Mouse (Mus musculus): ENCODE data around the gene Ppp1r36. TPM values are rescaled to one million over a fixed set of nuclear protein-coding genes. Genes with fewer than 3 reads are reported as not detected.

The Ppp1r36 gene
- polyA plus RNA-seq, 1 experiment from 2014 or later: 3.5 TPM

DNA sequence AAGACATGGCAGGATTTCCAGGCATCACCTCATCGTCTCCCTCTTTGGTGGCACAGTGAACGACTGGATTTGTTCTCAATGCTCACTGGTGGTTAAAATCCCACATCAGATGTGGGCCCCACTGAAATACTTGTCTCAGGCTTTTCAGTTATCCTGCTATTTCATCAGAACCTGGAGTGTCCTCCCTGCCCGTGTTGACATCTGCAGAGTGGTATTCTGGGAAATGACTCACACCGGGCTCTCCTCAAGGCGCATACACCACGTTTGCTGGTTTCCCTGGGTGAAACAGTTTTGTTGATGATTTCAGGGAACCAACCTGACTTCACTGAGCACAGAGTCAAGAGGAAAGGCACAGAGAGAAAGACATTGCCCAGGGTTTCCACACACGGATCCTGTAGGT, 49.9 kb downstream of the Ppp1r36 start:
- Histone ChIP-seq H3K4me3 (ENCODE audit: low read depth, low read length) (no peak overlapping the region), H3K4me2 (ENCODE audit: low read depth, severe bottlenecking) (no peak overlapping the region), H3K9me3 (ENCODE audit: control insufficient read depth, low read length) (no peaks in the 10 kb centered on the region), H3K27ac (replicated peaks; ENCODE audit: low read depth, low read length) (no peak overlapping the region), H3K36me3 (ENCODE audit: control insufficient read depth, insufficient read depth, low read length) (no peaks in the 10 kb centered on the region), H3K27me3 (ENCODE audit: control insufficient read depth, insufficient read depth, low read length) (no peaks in the 10 kb centered on the region), H3K9ac (ENCODE audit: low read length) (no peak overlapping the region), H3K4me1 (ENCODE audit: control insufficient read depth, insufficient read depth, low read length) (peaks cover 2% of the 10 kb centered on the region; the same call in 1 of the 2 replicates)
- DNase-seq (ENCODE audit: low spot score): no peak
- no peak for ATAC-seq (ENCODE audit: insufficient number of reproducible peaks, low FRiP score, low TSS enrichment, low read depth)
- WGBS: 69% methylated on average over 7 of the region's 7 CpGs

DNA sequence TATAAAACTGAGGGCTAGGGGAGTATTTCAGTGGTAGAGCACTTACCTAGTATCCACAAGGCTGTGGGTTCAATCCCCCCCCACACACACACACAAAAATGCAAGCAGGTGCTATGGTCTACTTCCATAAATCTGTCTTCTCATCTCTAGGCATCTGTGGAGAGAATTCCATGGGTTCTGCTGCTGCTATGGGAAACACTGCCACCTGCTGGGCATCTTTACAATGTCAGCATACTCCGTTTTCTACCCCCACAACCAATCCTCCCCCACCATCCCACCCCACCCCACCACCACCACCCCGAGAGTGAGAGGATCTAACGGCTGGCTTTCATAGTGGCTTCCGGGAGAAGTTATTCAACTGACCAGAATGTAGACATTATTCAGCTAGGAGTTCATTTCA, 54.7 kb downstream of the Ppp1r36 start:
- 15% methylated on average over 4 of the region's 4 CpGs for WGBS
- Histone ChIP-seq H3K36me3 (ENCODE audit: control insufficient read depth, insufficient read depth, low read length) (no peaks in the 10 kb centered on the region), H3K27ac (replicated peaks; ENCODE audit: low read depth, low read length) (no peak overlapping the region), H3K4me1 (ENCODE audit: control insufficient read depth, insufficient read depth, low read length) (no peaks in the 10 kb centered on the region), H3K9me3 (ENCODE audit: control insufficient read depth, low read length) (no peaks in the 10 kb centered on the region), H3K4me3 (ENCODE audit: low read depth, low read length) (no peak overlapping the region), H3K9ac (ENCODE audit: low read length) (no peak overlapping the region), H3K4me2 (ENCODE audit: low read depth, severe bottlenecking) (no peak overlapping the region), H3K27me3 (ENCODE audit: control insufficient read depth, insufficient read depth, low read length) (no peaks in the 10 kb centered on the region)
- DNase-seq (ENCODE audit: low spot score) (peak; percentile 85), ATAC-seq (ENCODE audit: insufficient number of reproducible peaks, low FRiP score, low TSS enrichment, low read depth) (peak; percentile 48; the same call in 1 of the 2 replicates)

DNA sequence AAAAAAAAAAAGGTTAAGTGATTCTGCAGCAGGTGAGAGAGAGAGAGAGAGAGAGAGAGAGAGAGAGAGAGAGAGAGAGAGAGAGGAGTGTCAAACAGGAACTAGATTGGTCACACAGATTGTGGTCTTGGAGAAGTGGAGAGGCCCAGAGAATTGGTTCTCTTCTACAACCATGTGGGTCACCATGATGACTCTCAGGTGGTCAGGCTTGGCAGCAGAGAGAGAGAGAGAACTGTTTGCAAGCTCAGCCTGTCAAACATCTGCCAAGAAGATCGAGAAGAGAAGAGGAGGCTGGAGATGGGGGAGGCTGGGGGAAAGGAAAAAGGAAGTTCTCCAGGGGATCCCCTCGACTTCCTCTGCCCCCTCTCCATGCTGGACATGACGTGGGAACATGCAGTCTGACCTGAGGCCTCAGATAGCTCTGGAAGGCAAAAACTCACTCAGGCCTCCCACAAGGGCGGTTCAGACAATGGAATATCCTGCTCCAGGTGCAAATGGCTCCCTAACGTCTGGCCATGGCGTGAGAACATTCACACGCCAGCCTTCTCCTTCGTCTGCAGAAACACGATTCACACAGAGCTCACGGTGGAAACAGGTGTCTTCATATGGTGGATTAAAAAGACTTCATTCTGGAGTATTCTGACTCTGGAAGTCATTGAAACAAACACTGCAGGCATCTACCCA, 56.4 kb downstream of the Ppp1r36 start:
- no peak overlapping the region for H3K4me2 ChIP-seq (ENCODE audit: low read depth, severe bottlenecking)
- H3K4me1 ChIP-seq (ENCODE audit: control insufficient read depth, insufficient read depth, low read length): peaks cover 5% of the 10 kb centered on the region; the same call in 1 of the 2 replicates
- H3K9ac ChIP-seq (ENCODE audit: low read length): no peak overlapping the region
- no peak overlapping the region for H3K27ac ChIP-seq (replicated peaks; ENCODE audit: low read depth, low read length)
- ATAC-seq (ENCODE audit: insufficient number of reproducible peaks, low FRiP score, low TSS enrichment, low read depth) (no peak), DNase-seq (ENCODE audit: low spot score) (no peak)
- no peak overlapping the region for H3K4me3 ChIP-seq (ENCODE audit: low read depth, low read length)
- H3K9me3 ChIP-seq (ENCODE audit: control insufficient read depth, low read length): no peaks in the 10 kb centered on the region
- WGBS: 72% methylated on average over 10 of the region's 10 CpGs
- no peaks in the 10 kb centered on the region for H3K36me3 ChIP-seq (ENCODE audit: control insufficient read depth, insufficient read depth, low read length)
- no peaks in the 10 kb centered on the region for H3K27me3 ChIP-seq (ENCODE audit: control insufficient read depth, insufficient read depth, low read length)

DNA sequence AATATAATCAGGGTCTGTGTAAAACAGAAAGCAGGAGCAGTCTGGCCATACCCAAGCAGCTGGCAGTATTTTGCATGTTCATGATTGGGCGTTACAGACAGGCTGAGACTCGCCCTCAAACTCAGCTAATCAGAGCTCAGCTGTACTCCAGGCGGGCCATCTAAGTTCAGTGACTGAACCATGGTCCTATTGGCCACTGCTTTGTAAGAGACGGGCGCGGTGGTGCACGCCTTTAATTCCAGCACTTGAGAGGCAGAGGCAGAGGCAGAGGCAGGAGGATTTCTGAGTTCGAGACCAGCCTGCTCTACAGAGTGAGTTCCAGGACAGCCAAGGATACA, 56.9 kb downstream of the Ppp1r36 start:
- 86% methylated on average over 8 of the region's 8 CpGs for WGBS
- Histone ChIP-seq H3K9me3 (ENCODE audit: control insufficient read depth, low read length) (no peaks in the 10 kb centered on the region), H3K4me1 (ENCODE audit: control insufficient read depth, insufficient read depth, low read length) (peaks cover 5% of the 10 kb centered on the region; the same call in 1 of the 2 replicates), H3K9ac (ENCODE audit: low read length) (no peak overlapping the region), H3K36me3 (ENCODE audit: control insufficient read depth, insufficient read depth, low read length) (no peaks in the 10 kb centered on the region), H3K4me2 (ENCODE audit: low read depth, severe bottlenecking) (no peak overlapping the region), H3K4me3 (ENCODE audit: low read depth, low read length) (no peak overlapping the region), H3K27me3 (ENCODE audit: control insufficient read depth, insufficient read depth, low read length) (no peaks in the 10 kb centered on the region), H3K27ac (replicated peaks; ENCODE audit: low read depth, low read length) (no peak overlapping the region)
- ATAC-seq (ENCODE audit: insufficient number of reproducible peaks, low FRiP score, low TSS enrichment, low read depth): no peak
- DNase-seq (ENCODE audit: low spot score): no peak

DNA sequence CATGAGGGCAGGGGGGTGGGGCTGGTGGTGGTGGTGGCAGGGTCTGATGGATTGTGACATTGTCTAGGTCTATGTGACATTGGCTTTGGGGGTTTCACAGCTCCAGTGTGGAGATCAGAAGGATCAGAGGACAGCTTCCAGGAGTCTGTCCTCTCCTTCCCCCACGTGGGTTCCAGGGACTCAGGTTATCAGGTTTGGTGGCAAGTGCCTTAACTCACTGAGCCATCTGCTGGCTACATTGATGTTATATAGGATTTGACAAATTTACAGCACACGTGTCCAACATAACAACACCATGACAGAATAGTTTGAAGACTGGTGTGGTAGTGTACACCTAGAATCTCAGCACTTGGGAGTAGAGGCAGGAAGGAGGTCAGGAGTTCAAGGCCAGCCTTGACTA, 57.5 kb downstream of the Ppp1r36 start:
- H3K4me2 ChIP-seq (ENCODE audit: low read depth, severe bottlenecking): no peak overlapping the region
- no peaks in the 10 kb centered on the region for H3K9me3 ChIP-seq (ENCODE audit: control insufficient read depth, low read length)
- no peak overlapping the region for H3K4me3 ChIP-seq (ENCODE audit: low read depth, low read length)
- no peaks in the 10 kb centered on the region for H3K27me3 ChIP-seq (ENCODE audit: control insufficient read depth, insufficient read depth, low read length)
- no peak for DNase-seq (ENCODE audit: low spot score)
- H3K36me3 ChIP-seq (ENCODE audit: control insufficient read depth, insufficient read depth, low read length): no peaks in the 10 kb centered on the region
- H3K4me1 ChIP-seq (ENCODE audit: control insufficient read depth, insufficient read depth, low read length): peaks cover 5% of the 10 kb centered on the region; the same call in 1 of the 2 replicates
- ATAC-seq (ENCODE audit: insufficient number of reproducible peaks, low FRiP score, low TSS enrichment, low read depth): no peak
- no peak overlapping the region for H3K9ac ChIP-seq (ENCODE audit: low read length)
- no peak overlapping the region for H3K27ac ChIP-seq (replicated peaks; ENCODE audit: low read depth, low read length)
- 61% methylated on average over 2 of the region's 2 CpGs for WGBS

DNA sequence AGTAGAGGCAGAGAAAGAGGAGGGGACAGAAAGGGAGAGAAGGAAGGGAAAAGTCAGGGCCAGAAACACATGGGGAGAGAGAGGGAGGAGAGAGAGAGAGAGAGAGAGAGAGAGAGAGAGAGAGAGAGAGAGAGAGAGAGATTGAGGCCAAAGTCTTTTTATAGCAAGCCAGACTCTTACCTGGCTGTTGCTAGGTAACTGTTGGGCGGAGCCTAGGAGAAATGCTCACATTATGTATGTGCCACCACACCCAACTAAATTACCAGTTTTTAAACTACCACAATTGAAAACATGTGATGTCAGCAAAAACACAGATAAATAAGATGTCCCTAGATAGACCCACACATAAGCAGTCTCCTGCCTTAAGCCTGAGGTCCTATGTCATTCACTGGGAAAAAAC, 58.8 kb downstream of the Ppp1r36 start:
- no peak for ATAC-seq (ENCODE audit: insufficient number of reproducible peaks, low FRiP score, low TSS enrichment, low read depth)
- Histone ChIP-seq H3K4me3 (ENCODE audit: low read depth, low read length) (no peak overlapping the region), H3K4me2 (ENCODE audit: low read depth, severe bottlenecking) (no peak overlapping the region), H3K27me3 (ENCODE audit: control insufficient read depth, insufficient read depth, low read length) (no peaks in the 10 kb centered on the region), H3K9ac (ENCODE audit: low read length) (no peak overlapping the region), H3K9me3 (ENCODE audit: control insufficient read depth, low read length) (no peaks in the 10 kb centered on the region), H3K4me1 (ENCODE audit: control insufficient read depth, insufficient read depth, low read length) (peaks cover 5% of the 10 kb centered on the region; the same call in 1 of the 2 replicates), H3K27ac (replicated peaks; ENCODE audit: low read depth, low read length) (no peak overlapping the region), H3K36me3 (ENCODE audit: control insufficient read depth, insufficient read depth, low read length) (no peaks in the 10 kb centered on the region)
- DNase-seq (ENCODE audit: low spot score): no peak
- WGBS: 82% methylated on average over 1 of the region's 1 CpGs

DNA sequence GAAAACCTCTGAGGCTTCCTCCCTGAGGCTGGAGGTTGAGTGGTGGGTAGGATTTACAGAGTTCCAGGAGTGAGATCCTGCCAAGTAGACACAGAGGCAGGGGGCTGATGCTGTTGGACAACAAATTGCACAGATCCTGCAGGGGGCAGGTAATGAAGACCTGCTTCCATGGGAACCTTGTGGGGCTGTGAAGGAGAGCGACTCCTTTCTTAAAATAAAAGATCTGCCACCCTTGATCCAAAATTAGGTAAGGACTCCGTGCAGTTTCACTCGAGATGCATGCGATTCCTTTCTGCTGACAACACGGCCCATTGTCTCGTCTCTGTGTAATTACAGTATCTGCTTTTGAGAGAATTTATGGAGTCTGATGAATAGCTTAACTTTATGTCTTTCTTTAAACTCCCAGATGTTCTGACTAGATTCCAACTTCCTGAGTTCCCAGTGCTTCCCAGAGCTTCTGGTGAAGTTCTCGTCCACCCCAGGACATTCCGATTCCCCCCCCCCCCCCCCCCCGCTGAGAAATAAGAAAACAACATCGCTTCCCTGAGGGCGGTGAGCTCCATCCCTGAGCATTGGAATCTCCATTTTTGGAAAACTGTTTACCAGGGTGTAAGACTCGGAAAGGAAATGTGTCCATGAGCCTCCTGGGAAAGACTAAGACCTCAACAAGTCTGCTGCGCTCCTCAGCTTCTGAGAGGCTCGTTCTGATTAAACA, 61.1 kb downstream of the Ppp1r36 start:
- ATAC-seq (ENCODE audit: insufficient number of reproducible peaks, low FRiP score, low TSS enrichment, low read depth): no peak
- 39% methylated on average over 13 of the region's 14 CpGs for WGBS
- H3K27ac ChIP-seq (replicated peaks; ENCODE audit: low read depth, low read length): no peak overlapping the region
- H3K4me3 ChIP-seq (ENCODE audit: low read depth, low read length): no peak overlapping the region
- no peaks in the 10 kb centered on the region for H3K36me3 ChIP-seq (ENCODE audit: control insufficient read depth, insufficient read depth, low read length)
- H3K9ac ChIP-seq (ENCODE audit: low read length): no peak overlapping the region
- no peaks in the 10 kb centered on the region for H3K9me3 ChIP-seq (ENCODE audit: control insufficient read depth, low read length)
- H3K4me2 ChIP-seq (ENCODE audit: low read depth, severe bottlenecking): no peak overlapping the region
- DNase-seq (ENCODE audit: low spot score): no peak
- H3K27me3 ChIP-seq (ENCODE audit: control insufficient read depth, insufficient read depth, low read length): no peaks in the 10 kb centered on the region
- peaks cover 5% of the 10 kb centered on the region; the same call in 1 of the 2 replicates for H3K4me1 ChIP-seq (ENCODE audit: control insufficient read depth, insufficient read depth, low read length)

DNA sequence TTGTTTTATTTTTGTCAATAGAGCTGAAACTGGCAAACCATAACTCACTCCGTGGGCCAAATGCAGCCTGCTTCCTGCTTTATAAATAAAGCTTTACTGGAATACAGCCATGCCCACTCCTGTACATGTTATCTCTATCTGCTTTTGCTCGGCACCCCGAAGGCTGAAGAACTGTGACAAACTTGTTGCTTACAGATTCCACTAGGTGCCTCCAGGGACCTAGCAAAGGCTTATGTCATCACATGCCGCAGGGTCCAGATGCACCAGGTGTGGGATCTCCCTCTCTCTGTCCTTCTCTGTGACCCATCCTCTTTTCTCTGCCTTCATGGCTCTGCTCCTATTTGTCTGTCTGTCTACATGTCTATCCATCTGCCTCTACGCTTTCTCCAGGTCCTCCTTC, 61.8 kb downstream of the Ppp1r36 start:
- H3K9ac ChIP-seq (ENCODE audit: low read length): no peak overlapping the region
- no peak overlapping the region for H3K4me3 ChIP-seq (ENCODE audit: low read depth, low read length)
- H3K27ac ChIP-seq (replicated peaks; ENCODE audit: low read depth, low read length): no peak overlapping the region
- H3K9me3 ChIP-seq (ENCODE audit: control insufficient read depth, low read length): no peaks in the 10 kb centered on the region
- WGBS: 78% methylated on average over 5 of the region's 5 CpGs
- DNase-seq (ENCODE audit: low spot score): no peak
- H3K27me3 ChIP-seq (ENCODE audit: control insufficient read depth, insufficient read depth, low read length): no peaks in the 10 kb centered on the region
- no peaks in the 10 kb centered on the region for H3K36me3 ChIP-seq (ENCODE audit: control insufficient read depth, insufficient read depth, low read length)
- peaks cover 5% of the 10 kb centered on the region; the same call in 1 of the 2 replicates for H3K4me1 ChIP-seq (ENCODE audit: control insufficient read depth, insufficient read depth, low read length)
- no peak overlapping the region for H3K4me2 ChIP-seq (ENCODE audit: low read depth, severe bottlenecking)
- ATAC-seq (ENCODE audit: insufficient number of reproducible peaks, low FRiP score, low TSS enrichment, low read depth): no peak

Data from limb, embryonic 11.5 days (tissue).